Mouse (Mus musculus): Measurements from ENCODE around the gene Mrrf. TPM values are rescaled to one million over a fixed set of nuclear protein-coding genes. Genes with fewer than 3 reads are reported as not detected.

Mrrf gene
- total RNA-seq (2012; rRNA removed), result 8.4 and 9.1 TPM in 2 replicates

GRCm38 (mm10) chr2:36136300-36136941 lies at the start of gene Mrrf, which contains the start of gene Rbm18:
TSS of gene Mrrf (plus strand) at chr2:36136389.
TSS of gene Rbm18 (minus strand) at chr2:36136773.
- Histone ChIP-seq H3K4me3 (ENCODE audit: insufficient read depth in 1 of 2, low read depth in 1 of 2, low read length in 2 of 2, poor library complexity in 1 of 2, severe bottlenecking in 1 of 2) (peak within 1 kb of the TSS; percentile 91 to 96), H3K4me1 (ENCODE audit: control insufficient read depth in 2 of 2, insufficient read depth in 2 of 2, low read length in 2 of 2, poor library complexity in 1 of 2) (no peaks in the 10 kb centered on the region), H3K36me3 (ENCODE audit: control insufficient read depth, insufficient read depth, low read length, poor library complexity, severe bottlenecking) (peaks cover 2% of the 10 kb centered on the region; the same call in 1 of the 2 replicates), H3K9ac (ENCODE audit: insufficient read depth, low read depth, low read length, poor library complexity, severe bottlenecking) (peak within 1 kb of the TSS; percentile 96), H3K27ac (ENCODE audit: insufficient read depth, low read depth, low read length, poor library complexity, severe bottlenecking) (peak within 1 kb of the TSS; percentile 54; the same call in 1 of the 2 replicates), H3K9me3 (ENCODE audit: control insufficient read depth, insufficient read depth, low read depth, low read length) (no peaks in the 10 kb centered on the region)
- in situ Hi-C loops (cut with MboI; ENCODE audit: low sequenced_read_pairs in 2 of 2, unreplicated experiment in 2 of 2), result no loop called here
- DNase-seq (ENCODE audit: low read depth, low spot score), result peak; percentile 78
- no peak for TF ChIP-seq CHD2 (IDR thresholded peaks at IDR 0.05; ENCODE audit: low read depth, low read length)
- TF ChIP-seq HCFC1 (IDR thresholded peaks at IDR 0.05; ENCODE audit: borderline replicate concordance, insufficient read depth, low read length), result peak; percentile 76; the same call in 1 of the 2 replicates
- no peak for TF ChIP-seq MAFK (IDR thresholded peaks at IDR 0.05; ENCODE audit: insufficient read depth, low read depth, low read length)

GRCm38 (mm10) chr2:36089190-36089589 lies 47.0 kb upstream of the Mrrf start:
- Histone ChIP-seq H3K9me3 (ENCODE audit: control insufficient read depth, insufficient read depth, low read depth, low read length) (no peaks in the 10 kb centered on the region), H3K4me1 (ENCODE audit: control insufficient read depth in 2 of 2, insufficient read depth in 2 of 2, low read length in 2 of 2, poor library complexity in 1 of 2) (peaks cover 0 to 3% of the 10 kb centered on the region in 2 experiments; a peak in 1 of 4 replicates), H3K36me3 (ENCODE audit: control insufficient read depth, insufficient read depth, low read length, poor library complexity, severe bottlenecking) (no peaks in the 10 kb centered on the region), H3K9ac (ENCODE audit: insufficient read depth, low read depth, low read length, poor library complexity, severe bottlenecking) (no peak overlapping the region), H3K27ac (ENCODE audit: insufficient read depth, low read depth, low read length, poor library complexity, severe bottlenecking) (no peak overlapping the region), H3K4me3 (ENCODE audit: insufficient read depth in 1 of 2, low read depth in 1 of 2, low read length in 2 of 2, poor library complexity in 1 of 2, severe bottlenecking in 1 of 2) (no peak overlapping the region)
- TF ChIP-seq ZNF384 (IDR thresholded peaks at IDR 0.05; ENCODE audit: low read depth, low read length), result no peak
- in situ Hi-C loops (cut with MboI; ENCODE audit: low sequenced_read_pairs in 2 of 2, unreplicated experiment in 2 of 2), result no loop called here
- DNase-seq (ENCODE audit: low read depth, low spot score), result no peak

- no peaks in the 10 kb centered on the region for H3K9me3 ChIP-seq (ENCODE audit: control insufficient read depth, insufficient read depth, low read depth, low read length)
- peaks cover 0 to 3% of the 10 kb centered on the region in 2 experiments; a peak in 1 of 4 replicates for H3K4me1 ChIP-seq (ENCODE audit: control insufficient read depth in 2 of 2, insufficient read depth in 2 of 2, low read length in 2 of 2, poor library complexity in 1 of 2)
- in situ Hi-C loops (cut with MboI; ENCODE audit: low sequenced_read_pairs in 2 of 2, unreplicated experiment in 2 of 2), result no loop called here
- TF ChIP-seq ZC3H11A (IDR thresholded peaks at IDR 0.05; ENCODE audit: borderline replicate concordance, low read depth, low read length) (no peak), CHD2 (IDR thresholded peaks at IDR 0.05; ENCODE audit: low read depth, low read length) (no peak), MAFK (IDR thresholded peaks at IDR 0.05; ENCODE audit: insufficient read depth, low read depth, low read length) (no peak), HCFC1 (IDR thresholded peaks at IDR 0.05; ENCODE audit: borderline replicate concordance, insufficient read depth, low read length) (no peak), ZNF384 (IDR thresholded peaks at IDR 0.05; ENCODE audit: low read depth, low read length) (no peak)
- peak overlapping the region; percentile 56 for H3K9ac ChIP-seq (ENCODE audit: insufficient read depth, low read depth, low read length, poor library complexity, severe bottlenecking)
- H3K27ac ChIP-seq (ENCODE audit: insufficient read depth, low read depth, low read length, poor library complexity, severe bottlenecking), result no peak overlapping the region
- H3K36me3 ChIP-seq (ENCODE audit: control insufficient read depth, insufficient read depth, low read length, poor library complexity, severe bottlenecking), result no peaks in the 10 kb centered on the region
- H3K4me3 ChIP-seq (ENCODE audit: insufficient read depth in 1 of 2, low read depth in 1 of 2, low read length in 2 of 2, poor library complexity in 1 of 2, severe bottlenecking in 1 of 2), result peak overlapping the region; percentile 70 to 83
- peak; percentile 95 for DNase-seq (ENCODE audit: low read depth, low spot score)
Measured at GRCm38 (mm10) chr2:36090853-36091741, 45.1 kb upstream of the Mrrf start.

GRCm38 (mm10) chr2:36092748-36093147 lies 43.4 kb upstream of the Mrrf start:
- H3K9me3 ChIP-seq (ENCODE audit: control insufficient read depth, insufficient read depth, low read depth, low read length), result no peaks in the 10 kb centered on the region
- TF ChIP-seq MAFK (IDR thresholded peaks at IDR 0.05; ENCODE audit: insufficient read depth, low read depth, low read length) (no peak), HCFC1 (IDR thresholded peaks at IDR 0.05; ENCODE audit: borderline replicate concordance, insufficient read depth, low read length) (no peak), ZC3H11A (IDR thresholded peaks at IDR 0.05; ENCODE audit: borderline replicate concordance, low read depth, low read length) (no peak), ZNF384 (IDR thresholded peaks at IDR 0.05; ENCODE audit: low read depth, low read length) (no peak), CHD2 (IDR thresholded peaks at IDR 0.05; ENCODE audit: low read depth, low read length) (no peak)
- H3K36me3 ChIP-seq (ENCODE audit: control insufficient read depth, insufficient read depth, low read length, poor library complexity, severe bottlenecking), result no peaks in the 10 kb centered on the region
- in situ Hi-C loops (cut with MboI; ENCODE audit: low sequenced_read_pairs in 2 of 2, unreplicated experiment in 2 of 2), result no loop called here
- H3K4me1 ChIP-seq (ENCODE audit: control insufficient read depth in 2 of 2, insufficient read depth in 2 of 2, low read length in 2 of 2, poor library complexity in 1 of 2), result peaks cover 0 to 3% of the 10 kb centered on the region in 2 experiments; a peak in 1 of 4 replicates
- no peak overlapping the region for H3K27ac ChIP-seq (ENCODE audit: insufficient read depth, low read depth, low read length, poor library complexity, severe bottlenecking)
- no peak for DNase-seq (ENCODE audit: low read depth, low spot score)
- H3K9ac ChIP-seq (ENCODE audit: insufficient read depth, low read depth, low read length, poor library complexity, severe bottlenecking), result no peak overlapping the region
- H3K4me3 ChIP-seq (ENCODE audit: insufficient read depth in 1 of 2, low read depth in 1 of 2, low read length in 2 of 2, poor library complexity in 1 of 2, severe bottlenecking in 1 of 2), result no peak overlapping the region
